Mouse (Mus musculus) kidney, postnatal 10 days (tissue): ENCODE results near the gene Stag1.

Source experiments
- DNase-seq: peaks from one replicate; pipeline ENCODE4 v3.0.0; 2021; ENCODE audit warnings: mixed read lengths

Gene Stag1

DNA sequence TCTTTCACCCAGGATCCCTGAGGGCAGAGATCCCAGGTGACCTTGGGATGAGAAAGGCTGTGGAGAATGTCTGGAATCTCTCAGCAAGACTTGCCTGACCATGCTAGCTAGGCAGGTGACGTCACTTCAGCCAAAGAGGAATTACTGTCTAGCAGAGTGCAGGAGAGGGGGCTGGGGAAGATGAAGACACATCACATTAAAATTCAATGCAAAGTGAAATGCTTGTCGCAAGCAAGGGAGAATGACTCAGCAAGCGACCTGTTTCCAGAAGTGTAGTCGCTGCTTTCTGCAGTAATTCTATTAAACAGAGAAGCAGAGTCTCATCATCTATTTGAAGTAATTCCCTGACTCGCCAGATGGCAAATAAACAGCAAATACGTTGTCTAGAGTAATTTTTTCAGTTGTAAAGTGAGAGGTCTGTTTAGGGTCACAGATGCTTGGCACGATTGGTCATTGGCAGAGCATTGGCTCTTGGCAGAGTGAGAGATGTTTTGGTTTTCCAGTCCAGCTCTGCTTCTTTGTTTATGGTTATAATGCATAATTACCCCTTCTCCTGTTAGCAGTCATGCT, 8.5 kb downstream of the Stag1 start:
- DNase-seq, result no peak

DNA sequence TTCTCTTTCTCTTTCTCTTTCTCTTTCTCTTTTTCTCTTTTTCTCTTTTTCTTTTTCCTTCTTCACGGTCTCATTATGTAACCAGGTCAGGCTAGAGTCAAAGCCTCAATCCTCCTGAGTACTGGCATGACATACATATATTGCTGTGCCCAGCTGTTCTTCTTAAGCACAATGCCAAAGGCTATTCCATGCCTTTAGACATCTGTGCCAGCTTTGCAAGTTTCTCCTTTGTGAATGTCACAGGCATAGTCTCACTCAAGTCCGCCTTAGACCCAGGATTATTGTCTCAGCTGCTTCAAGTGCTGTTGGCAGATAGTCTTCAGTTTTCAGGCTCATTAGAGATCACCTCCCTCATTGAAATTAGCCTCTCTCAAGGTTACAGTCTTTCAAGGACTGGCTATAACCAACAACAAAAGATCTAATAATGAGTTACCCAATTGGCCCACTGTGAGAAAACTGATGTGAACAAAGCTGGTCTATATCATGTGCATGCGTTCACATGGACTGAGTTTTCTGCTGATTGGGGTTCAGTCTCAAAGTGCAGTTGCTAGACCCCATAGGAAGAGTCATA, 16.0 kb downstream of the Stag1 start:
- DNase-seq, result no peak

DNA sequence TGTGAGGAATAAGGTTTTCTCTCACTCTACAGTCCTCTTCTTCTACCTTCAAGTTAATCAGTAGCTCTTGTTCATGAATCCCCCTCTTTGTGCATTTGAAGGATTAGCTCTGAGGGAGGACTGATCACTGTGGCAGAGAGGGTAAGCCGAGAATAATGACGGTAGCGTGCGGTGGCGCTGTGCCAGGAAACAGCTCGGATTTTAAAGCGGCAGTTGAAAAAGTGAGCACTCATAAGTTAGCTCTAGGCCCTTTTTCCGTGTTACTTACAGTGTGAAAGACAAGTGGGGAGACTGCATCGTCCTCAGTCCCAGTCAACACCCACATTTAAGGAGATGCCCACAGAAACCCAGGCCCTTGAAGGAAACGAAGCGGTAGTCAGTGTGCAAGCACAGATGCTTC, 19.3 kb downstream of the Stag1 start:
- DNase-seq, result peak; percentile 67

DNA sequence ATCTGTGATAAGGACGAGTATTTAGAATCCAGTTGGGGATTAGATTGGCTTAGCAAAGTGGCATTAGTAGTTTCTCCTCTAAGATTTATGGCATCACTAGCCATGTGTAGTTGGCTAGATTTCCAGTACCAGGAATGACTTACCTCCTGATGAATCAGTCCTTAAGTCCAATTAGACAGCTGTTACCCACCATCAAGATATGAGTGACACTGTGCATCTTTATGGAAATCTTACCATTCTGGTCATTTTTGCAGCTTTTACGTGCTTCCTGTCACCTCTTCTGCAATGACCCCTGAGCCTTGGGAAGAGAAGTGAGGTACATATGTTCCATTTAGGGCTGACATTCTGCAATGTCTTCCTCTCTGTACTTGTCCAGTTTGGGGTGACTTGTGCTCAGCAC, 28.7 kb downstream of the Stag1 start:
- DNase-seq, result no peak

DNA sequence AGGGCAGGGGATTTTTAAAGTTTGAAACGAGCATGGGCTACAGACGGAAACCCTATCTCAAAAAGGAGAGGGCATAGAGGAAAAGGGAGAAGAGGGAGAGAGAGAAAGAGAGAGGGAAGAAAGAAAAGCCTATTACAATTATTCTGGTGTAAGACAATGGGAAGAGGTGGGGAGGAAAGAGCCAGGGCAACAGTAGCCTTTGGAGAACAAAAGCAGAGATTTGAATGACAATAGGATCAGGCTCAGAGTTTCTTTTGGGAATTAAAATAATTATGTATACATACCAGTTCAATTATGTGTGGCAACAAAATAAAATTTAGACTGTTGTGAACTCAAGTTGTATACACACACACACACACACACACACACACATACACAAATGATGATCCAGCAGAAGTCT, 43.2 kb downstream of the Stag1 start:
- DNase-seq, result no peak

DNA sequence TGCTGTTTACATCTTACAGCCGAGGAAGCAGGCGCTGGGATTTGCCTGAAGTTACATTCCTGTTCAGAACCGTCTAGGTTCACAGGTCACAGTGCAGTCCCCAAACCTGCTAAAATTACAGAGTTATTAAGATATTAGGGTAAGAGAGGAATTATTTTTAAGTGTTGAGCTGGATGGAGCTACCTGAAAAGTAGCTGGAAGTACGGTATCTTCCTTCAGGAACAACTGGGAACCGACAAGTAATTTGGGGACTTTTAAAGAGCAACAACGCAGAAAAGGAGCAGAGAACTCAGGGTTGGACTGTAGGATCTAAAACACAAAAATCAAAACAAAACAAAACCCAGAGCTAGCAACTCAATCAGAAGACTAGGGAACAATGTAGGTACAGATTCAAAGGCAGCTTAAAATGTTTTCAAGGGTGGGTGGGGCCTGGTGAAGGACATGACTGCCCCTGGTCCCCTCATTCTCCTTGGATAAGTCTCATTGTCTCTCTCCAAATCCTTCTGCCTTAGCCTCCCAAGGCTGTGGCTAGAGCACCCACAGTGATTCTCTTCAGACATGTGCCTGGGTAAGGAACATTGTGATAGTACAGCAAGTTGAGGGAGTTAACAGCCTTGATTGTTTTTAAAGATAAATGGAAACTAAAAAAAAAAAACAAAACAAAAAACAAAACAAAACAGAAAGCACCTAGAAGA, 43.9 kb downstream of the Stag1 start:
- no peak for DNase-seq

DNA sequence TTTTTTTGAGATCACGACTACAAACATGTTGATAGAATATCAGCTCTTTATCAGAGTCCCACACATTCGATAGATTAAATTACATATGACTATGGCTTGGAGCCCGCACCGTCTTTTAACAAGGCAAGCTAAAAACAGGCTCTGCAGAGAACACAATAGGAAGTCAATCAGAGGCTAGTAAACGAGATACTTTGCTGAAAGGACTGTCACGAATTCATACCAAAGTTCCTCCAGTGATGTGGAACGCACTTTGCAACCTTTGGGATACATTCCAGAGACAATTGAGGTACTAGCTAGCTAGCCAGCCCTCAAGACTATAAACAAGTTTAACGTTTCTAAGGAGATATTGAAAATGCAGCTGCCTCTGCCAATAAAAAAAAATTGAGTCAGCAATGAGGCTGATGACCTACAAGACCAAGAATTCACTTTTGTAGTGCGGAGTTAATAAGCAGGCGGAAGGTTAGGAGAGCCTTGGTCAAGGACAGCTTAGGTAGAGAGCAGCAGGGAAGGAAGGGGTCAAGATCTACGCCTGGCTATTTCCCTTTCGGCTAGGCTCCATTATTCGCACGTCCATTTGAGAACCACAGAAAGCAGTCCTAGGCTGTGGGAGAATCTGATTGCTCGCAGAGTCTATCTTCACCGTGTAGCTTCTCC, 44.7 kb downstream of the Stag1 start:
- peak; percentile 30 for DNase-seq

DNA sequence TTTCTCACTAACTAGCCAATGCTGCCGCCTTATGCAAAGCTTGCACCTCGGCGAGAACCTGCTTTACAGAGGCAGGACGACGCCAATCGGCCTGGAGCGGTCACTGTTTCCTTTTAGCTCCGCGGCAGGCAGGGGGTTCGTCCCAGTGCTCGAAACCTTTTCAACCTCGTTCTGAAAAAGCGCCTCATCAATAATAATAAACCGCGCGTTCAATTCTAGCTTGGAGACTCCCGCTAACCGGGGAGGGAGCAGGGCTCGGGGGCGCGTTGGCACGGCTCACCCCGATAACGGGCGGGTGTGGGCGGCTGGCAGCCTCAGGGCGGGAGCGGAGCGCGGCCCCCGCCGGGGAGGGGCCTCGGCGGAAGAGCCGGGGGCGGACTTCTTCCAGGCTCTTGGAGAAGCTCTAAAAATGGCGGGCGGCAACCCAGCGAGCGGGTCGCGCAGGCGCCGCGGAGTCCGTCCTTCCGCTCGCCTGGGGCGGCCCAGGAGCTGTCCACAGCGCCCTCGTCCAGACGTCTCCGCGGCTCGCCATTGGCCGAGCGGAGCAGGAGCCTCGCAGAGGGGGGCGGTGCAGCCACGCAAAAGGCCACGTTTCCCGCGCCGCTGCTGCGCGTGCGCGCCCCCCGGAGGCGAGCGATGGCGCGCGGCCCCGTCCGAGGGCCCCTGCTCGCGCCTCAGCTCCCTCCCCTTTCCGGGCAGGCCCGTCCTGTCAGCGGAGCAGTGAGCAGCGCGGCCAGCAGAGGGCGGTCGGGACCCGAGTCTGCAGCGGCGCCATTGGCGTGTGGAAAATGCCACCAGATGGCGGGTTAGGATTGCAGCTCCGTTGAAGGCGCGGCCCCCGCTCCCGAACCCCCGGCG, 45.5 kb downstream of the Stag1 start:
- DNase-seq, result peak; percentile 100

DNA sequence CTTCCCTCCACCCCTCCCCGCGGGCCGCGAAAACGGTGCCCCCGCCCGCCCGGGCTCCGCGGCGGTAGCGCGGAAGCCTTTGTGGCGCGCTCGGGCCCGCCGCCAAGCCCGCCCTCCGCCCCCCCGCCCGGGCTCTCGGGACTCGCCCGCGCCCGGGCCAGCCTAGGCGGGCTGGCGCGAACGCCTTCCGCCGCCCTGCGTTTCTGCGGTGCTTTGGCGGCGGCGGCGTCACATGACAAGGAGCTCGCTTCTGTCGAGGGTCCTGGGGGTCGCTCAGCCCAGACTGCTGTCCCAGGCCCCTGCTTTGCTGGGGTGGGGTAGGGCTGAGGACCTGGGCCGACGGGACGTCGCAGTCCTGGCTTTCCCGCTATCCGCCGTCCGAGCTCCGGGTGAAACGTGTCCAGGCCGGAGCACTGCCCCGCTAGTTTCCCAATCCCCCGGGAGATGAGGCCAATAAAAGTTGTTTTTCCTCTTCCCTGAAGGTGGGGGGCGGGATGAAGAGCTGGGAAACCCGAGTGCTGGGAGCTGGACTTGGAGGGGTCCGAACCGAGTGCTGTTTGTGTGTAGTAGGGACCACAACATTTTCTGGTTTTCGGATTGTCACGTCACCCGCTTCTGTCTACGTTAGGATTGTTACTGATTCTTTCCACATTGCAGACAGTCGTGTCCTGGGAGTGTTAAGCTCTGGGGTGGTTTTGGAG, 46.6 kb downstream of the Stag1 start:
- DNase-seq, result peak; percentile 86

DNA sequence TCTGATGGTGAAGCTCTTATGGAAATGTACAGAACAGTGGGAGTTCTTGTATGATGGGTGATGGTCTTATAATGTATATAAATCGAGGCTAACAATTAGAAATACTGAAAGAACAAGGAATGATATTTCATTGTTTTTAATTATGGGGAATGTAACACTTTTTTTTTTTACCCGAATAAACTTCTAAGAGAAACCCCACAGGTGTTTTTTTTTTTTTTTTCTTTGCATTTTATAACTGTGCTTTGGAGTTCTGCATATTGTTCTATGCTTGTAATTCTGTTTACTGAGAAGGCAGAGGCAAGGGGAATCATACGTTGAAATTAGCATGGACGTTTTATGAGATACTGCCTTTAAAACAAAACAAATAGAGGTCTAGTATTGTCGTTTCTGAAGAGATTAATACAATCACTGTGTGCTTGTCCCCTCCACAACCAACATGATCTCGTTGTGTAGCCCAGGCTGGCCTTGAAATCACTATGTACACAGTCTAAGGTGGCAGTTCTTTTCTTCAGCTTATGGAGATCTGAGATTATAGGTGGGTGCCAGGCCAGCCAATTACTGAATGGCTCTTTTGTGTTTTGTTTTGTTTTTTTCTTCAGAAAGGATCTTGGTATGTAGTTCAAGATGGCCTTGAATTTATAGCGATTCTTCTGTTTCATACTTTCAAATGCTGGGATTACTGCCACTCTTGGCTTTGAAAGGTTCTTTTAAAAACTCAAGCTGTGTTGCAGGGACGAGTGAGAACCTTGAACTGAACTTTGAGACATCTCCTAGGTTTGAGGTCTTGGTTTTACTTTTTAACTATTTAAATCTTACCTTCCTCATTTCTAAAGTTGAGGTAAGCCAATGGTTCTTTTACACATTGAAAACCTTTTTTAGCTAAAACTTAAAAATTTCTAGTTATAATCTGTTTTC, 47.7 kb downstream of the Stag1 start:
- no peak for DNase-seq

DNA sequence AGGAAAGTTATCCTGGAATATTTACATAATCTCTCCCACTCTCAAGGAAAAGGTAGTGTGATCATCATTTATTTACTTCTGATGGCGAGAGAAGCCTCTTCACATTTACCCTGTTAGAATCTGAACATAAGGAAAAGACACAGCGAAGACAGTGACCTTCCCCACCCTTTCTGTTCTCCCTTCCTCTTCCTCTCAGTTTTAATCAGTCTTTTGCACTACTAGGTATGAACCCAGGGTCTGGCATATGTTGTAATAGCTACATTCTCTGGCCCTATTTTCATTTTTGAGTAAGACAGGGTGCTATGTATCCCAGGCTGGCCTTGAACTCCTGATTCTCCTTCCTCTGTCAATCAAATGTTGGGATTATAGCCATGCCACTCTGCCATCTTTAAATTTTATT, 48.7 kb downstream of the Stag1 start:
- no peak for DNase-seq

DNA sequence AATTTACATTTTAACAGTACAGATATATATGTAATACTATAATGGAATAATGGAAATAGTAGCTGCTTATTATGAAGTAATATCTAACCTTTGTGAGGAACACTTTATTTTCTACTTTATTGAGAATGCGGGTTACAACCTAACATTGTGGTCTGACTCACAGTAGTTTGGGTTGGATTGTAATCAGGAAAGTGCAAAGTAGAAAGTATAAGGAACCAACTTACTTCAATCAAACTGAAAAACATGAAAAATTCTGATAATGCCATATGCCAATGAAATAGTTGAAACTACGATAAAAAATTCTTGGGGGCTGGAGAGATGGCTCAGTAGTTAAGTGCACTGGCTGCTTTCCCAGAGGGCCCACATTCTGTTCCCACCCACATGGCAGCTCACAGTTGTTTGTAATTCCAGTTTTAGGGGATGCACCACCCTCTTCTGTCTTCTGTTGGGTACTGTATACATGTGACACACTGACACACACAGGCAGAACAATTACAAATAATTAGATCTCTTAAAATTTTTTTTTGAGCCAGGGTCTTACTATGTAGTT, 50.3 kb downstream of the Stag1 start:
- no peak for DNase-seq

DNA sequence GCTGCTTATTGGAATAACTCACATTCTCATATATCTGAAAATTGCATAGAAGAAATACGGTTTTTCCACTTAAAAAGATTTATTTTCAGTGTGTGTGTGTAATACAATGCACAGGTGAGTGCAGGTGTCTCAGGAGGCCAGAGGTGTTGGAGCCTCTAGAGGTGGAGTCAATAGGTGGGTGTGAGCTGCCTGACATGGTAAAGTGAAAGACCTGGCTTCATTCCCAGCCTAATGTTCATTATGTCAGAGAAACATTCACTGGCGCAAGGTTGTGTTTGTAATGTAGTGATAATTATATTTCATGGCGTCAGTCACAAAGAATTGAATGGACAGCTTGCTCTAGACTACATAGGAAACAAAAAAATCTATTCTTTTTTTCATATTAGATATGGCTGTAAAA, 56.5 kb downstream of the Stag1 start:
- no peak for DNase-seq

DNA sequence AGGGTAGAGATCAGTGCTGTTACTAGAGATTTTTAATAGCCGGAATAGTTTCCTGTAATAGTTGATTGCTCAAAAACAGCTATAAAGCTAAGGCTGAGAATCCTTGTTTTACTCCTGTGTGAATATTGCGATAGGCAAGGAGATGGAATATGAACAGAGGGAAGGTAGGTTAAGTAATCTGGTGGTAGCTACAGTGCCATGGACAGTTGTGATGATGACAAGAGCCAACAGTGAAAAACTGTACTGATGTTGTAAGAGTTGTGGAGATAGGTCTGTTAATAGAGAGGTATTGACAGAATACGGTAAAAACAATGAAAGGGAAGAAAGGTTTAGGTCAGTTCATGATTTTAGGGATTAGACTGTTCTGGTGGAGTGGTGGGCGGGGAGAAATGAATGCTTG, 58.5 kb downstream of the Stag1 start:
- no peak for DNase-seq

DNA sequence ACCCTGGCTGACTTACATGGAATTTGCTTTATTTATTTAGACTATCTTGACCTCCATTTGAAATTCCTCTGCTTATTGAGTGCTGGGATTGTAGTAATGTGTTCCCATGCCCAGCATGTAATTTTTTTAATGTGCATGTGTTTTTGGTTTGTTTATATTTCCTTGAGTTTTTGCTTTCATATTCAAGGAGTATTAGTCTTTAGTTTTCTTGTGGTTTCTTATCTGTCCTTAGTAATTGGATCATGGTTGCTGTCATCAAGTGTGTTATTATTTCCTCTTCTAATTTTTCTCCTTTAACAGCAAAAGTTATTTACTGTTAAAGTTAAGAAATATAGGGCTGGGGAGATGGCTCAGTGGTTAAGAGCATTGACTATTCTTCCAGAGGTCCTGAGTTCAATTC, 63.0 kb downstream of the Stag1 start:
- DNase-seq, result no peak

DNA sequence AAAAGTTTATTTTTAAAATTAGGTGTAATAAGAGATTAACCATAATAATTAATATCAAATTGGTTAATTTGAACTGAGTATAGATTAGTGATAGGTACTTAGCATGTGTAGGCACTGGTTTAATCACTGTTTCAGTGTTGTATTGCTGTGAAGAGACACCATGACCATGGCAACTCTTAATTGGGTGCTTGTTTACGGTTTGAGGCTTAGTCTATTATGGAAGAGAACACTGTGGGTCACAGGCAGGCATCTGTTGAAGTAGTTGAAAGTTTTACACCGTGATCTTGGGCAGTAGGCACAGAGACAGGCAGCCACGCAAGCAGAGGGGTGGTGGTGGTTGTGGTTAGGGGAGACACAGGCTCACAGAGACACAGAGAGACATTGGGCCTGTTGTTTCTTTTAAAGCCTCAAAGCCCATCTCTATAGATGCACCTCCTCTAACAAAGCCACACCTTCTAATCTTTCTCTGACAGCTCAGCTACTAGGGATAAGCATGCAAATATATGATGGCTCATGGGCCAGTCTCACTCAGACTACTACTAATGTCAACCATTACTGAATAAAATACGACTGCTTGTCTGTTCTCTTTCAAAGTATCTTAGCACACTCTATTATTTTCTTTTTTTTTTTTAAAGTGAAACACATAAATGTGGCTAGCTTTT, 66.0 kb downstream of the Stag1 start:
- no peak for DNase-seq

DNA sequence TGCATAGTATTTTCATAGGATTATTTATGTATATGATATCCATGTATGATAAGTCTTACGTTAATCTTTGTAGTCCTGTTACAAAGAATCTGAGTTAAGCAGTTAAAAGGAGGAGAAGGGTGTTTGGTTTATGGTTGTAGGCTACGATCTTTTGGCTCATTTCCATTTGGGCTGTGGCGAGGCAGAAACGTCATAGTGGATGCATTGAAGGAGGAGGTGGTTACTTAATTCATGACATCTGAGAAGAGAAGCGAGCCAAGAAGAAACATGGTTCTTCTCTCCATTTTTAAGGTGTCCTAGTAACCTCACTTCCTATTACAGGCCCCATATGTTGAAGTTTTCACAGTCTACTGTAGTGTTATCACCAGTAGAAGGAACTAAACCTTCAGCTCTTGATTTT, 72.6 kb downstream of the Stag1 start:
- no peak for DNase-seq

DNA sequence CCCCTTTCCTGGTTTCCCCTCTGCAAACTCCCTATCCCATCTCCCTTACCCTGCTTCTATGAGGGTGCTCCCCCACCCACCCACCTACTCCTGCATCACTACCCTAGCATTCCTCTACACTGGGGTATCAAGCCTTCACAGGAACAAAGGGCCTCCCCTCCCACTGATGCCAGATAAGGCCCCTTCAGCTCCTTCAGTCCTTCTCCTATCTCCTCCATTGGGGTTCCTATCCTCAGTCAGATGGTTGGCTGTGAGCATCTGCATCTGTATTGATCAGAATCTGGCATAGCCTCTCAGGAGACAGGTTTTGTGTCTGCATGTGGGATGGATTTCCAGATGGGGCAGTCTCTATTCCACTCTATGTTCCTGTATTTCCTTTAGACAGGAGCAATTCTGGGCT, 81.4 kb downstream of the Stag1 start:
- DNase-seq, result no peak

DNA sequence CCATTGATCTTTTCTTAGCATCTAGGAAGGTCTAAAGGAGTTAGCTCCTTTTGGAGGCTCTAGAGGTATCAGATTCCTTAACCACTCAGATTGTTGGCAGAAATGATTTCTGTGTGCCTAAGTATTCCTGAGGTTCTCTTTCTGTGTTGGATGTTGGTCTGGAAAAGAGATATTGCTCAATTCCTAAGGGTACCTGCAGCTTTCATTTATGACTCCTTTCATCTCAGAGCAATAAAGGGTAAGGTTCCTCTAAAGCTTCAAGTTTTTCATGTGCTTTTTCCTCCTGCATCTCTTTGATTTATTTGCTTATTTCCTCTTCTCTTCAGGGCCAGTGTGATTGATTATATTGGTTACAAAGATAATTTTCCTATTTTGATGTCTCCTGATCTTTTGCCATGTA, 84.7 kb downstream of the Stag1 start:
- DNase-seq, result no peak

DNA sequence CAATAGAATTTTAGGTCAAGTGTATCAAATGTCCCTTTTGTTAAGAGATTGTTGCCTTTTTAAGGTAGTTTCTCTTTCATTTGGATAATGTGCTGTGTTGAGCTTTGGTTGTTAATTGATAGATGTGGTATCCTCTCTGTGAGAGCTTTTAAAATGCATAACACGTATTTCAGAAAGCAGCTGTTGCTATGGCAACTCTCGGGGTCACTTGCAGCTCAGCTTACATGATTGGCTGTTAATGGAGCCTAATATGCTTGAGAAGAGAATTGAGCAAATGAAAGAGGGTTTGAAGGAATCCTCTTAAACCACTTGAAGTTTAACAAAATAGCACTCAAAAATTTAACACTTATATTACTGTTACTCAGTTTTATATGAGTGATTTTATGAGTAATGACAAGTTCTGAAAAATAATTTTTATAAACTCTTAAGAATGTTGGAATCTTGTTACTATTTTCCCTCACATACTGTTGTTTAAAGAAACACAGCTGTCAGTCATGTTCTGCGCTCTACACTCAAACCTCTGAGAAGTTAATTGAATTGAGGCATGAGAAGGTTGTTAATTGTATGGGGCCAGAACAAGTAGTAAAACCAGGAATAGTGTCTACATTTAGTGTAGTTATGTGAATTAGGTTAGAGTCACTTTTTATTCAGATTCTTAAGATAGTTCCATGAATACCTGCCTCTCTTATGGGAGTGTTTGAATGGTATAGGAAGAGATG, 88.3 kb downstream of the Stag1 start:
- peak; percentile 39 for DNase-seq
